Mouse (Mus musculus) CH12.LX (cell line): Measurements from ENCODE around the gene Hrnr. TPM values are rescaled to one million over a fixed set of nuclear protein-coding genes. Genes with fewer than 3 reads are reported as not detected.
A peak's percentile ranks its signal among the peaks of the same experiment; 100 is the strongest.

Source experiments
- DNase-seq: peaks from one replicate; pipeline ENCODE4 v3.0.0-alpha.2; 2013; ENCODE audit errors: extremely low read depth
- H3K27ac ChIP-seq: 2 replicates; pipeline ENCODE4 v1.5.1; 2012; ENCODE audit warnings: low read depth, mild to moderate bottlenecking, control low read depth, moderate library complexity; ENCODE audit not compliant: insufficient read depth
- H3K27me3 ChIP-seq: replicated peaks from 2 replicates; pipeline ENCODE3; 2012; ENCODE audit warnings: inconsistent platforms
- H3K36me3 ChIP-seq, 2 experiments: replicated peaks in 1 of 2; 2 replicates each; pipeline versions ENCODE3 to v1.6.1; 2012; ENCODE audit warnings: inconsistent platforms in 1 of 2, low read length in 1 of 2, mild to moderate bottlenecking in 1 of 2, mixed read lengths in 1 of 2, moderate library complexity in 1 of 2; ENCODE audit not compliant: control insufficient read depth in 1 of 2, insufficient read depth in 1 of 2
- H3K4me1 ChIP-seq, 2 experiments: 2 replicates each; pipeline ENCODE4 v1.6.1; 2012; ENCODE audit warnings: inconsistent platforms in 1 of 2, moderate library complexity in 1 of 2; ENCODE audit not compliant: insufficient read depth in 2 of 2, control insufficient read depth in 1 of 2
- H3K4me2 ChIP-seq: 2 replicates; pipeline ENCODE4 v1.6.1; 2012; ENCODE audit warnings: low read depth, mild to moderate bottlenecking, control low read depth; ENCODE audit not compliant: poor library complexity, insufficient read depth, severe bottlenecking
- H3K4me3 ChIP-seq, 3 experiments: fragments of 150-350 bp in 1 of 3; sonication (generic) in 1 of 3; replicated peaks in 1 of 3; 2 replicates each; pipeline versions ENCODE3 to v1.5.1; 2011 to 2012; ENCODE audit warnings: low read depth in 2 of 3, low read length in 2 of 3, mild to moderate bottlenecking in 2 of 3, moderate library complexity in 2 of 3, control low read depth in 1 of 3, improper control_type of control experiment in 1 of 3, inconsistent platforms in 1 of 3, mixed read lengths in 1 of 3; ENCODE audit not compliant: poor library complexity in 1 of 3
- H3K79me2 ChIP-seq: replicated peaks from 2 replicates; pipeline ENCODE4 v1.6.1; 2012; ENCODE audit warnings: mild to moderate bottlenecking, moderate library complexity; ENCODE audit not compliant: control insufficient read depth, poor library complexity, insufficient read depth, severe bottlenecking; ENCODE audit errors: extremely low read depth
- H3K9ac ChIP-seq: 2 replicates; pipeline ENCODE4 v1.6.1; 2012; ENCODE audit warnings: low read depth, mild to moderate bottlenecking, control low read depth, moderate library complexity; ENCODE audit not compliant: insufficient read depth
- H3K9me3 ChIP-seq: replicated peaks from 2 replicates; pipeline ENCODE3; 2012; ENCODE audit warnings: low read length, inconsistent platforms, mixed read lengths
- BHLHE40 ChIP-seq: IDR thresholded peaks from 2 replicates; pipeline ENCODE4 v1.6.1; 2011; ENCODE audit warnings: mild to moderate bottlenecking, low read depth, low read length, improper control_type of control experiment
- CHD1 ChIP-seq: IDR thresholded peaks from 2 replicates; pipeline ENCODE4 v1.6.1; 2012; ENCODE audit warnings: low read depth, low read length, improper control_type of control experiment, inconsistent platforms
- CHD2 ChIP-seq: IDR thresholded peaks from 2 replicates; pipeline ENCODE4 v1.6.1; 2011; ENCODE audit warnings: low read length, improper control_type of control experiment
- CTCF ChIP-seq, 2 experiments: IDR thresholded peaks in 1 of 2; conservative IDR thresholded peaks in 1 of 2; 2 replicates each; pipeline ENCODE4 v1.5.1; 2011 to 2012; ENCODE audit warnings: low read depth in 2 of 2, low read length in 2 of 2, improper control_type of control experiment in 1 of 2, inconsistent platforms in 1 of 2, mild to moderate bottlenecking in 1 of 2, moderate library complexity in 1 of 2
- E2F4 ChIP-seq: IDR thresholded peaks from 2 replicates; pipeline ENCODE4 v1.6.1; 2011; ENCODE audit warnings: low read depth, low read length, improper control_type of control experiment; ENCODE audit not compliant: insufficient replicate concordance
- ELF1 ChIP-seq: IDR thresholded peaks from 2 replicates; pipeline ENCODE4 v1.6.1; 2014; ENCODE audit warnings: low read depth, mild to moderate bottlenecking, inconsistent platforms, low read length, improper control_type of control experiment
- EP300 ChIP-seq: IDR thresholded peaks from 2 replicates; pipeline ENCODE4 v1.6.1; 2011; ENCODE audit warnings: low read length, improper control_type of control experiment
- ETS1 ChIP-seq: conservative IDR thresholded peaks from 2 replicates; pipeline ENCODE4 v1.6.1; 2012; ENCODE audit warnings: low read depth, mild to moderate bottlenecking, inconsistent platforms, low read length, improper control_type of control experiment, moderate library complexity
- GABPA ChIP-seq: IDR thresholded peaks from 2 replicates; pipeline ENCODE4 v1.6.1; 2012; ENCODE audit warnings: low read depth, low read length, improper control_type of control experiment, inconsistent platforms; ENCODE audit not compliant: insufficient replicate concordance
- HCFC1 ChIP-seq: IDR thresholded peaks from 2 replicates; pipeline ENCODE4 v1.6.1; 2012; ENCODE audit warnings: low read depth, mild to moderate bottlenecking, inconsistent platforms, low read length, improper control_type of control experiment
- IRF4 ChIP-seq: IDR thresholded peaks from 2 replicates; pipeline ENCODE4 v1.6.1; 2014; ENCODE audit warnings: low read depth, mild to moderate bottlenecking, inconsistent platforms, low read length, improper control_type of control experiment
- JUN ChIP-seq: IDR thresholded peaks from 2 replicates; pipeline ENCODE4 v1.6.1; 2011; ENCODE audit warnings: low read depth, mild to moderate bottlenecking, low read length, improper control_type of control experiment, moderate library complexity; ENCODE audit not compliant: insufficient read depth
- JUND ChIP-seq: conservative IDR thresholded peaks from 2 replicates; pipeline ENCODE4 v1.6.1; 2011; ENCODE audit warnings: low read depth, low read length, improper control_type of control experiment
- MAZ ChIP-seq: IDR thresholded peaks from 2 replicates; pipeline ENCODE4 v1.6.1; 2012; ENCODE audit warnings: low read depth, mild to moderate bottlenecking, inconsistent platforms, low read length, improper control_type of control experiment, moderate library complexity
- MEF2A ChIP-seq: IDR thresholded peaks from 2 replicates; pipeline ENCODE4 v1.6.1; 2014; ENCODE audit warnings: low read depth, mild to moderate bottlenecking, inconsistent platforms, low read length, improper control_type of control experiment, borderline replicate concordance
- MYC ChIP-seq: IDR thresholded peaks from 2 replicates; pipeline ENCODE4 v1.6.1; 2011; ENCODE audit warnings: low read depth, mild to moderate bottlenecking, improper control_type of control experiment, low read length
- NELFE ChIP-seq: IDR thresholded peaks from 2 replicates; pipeline ENCODE4 v1.6.1; 2011; ENCODE audit warnings: low read depth, low read length, improper control_type of control experiment
- NRF1 ChIP-seq: IDR thresholded peaks from 2 replicates; pipeline ENCODE4 v1.6.1; 2014; ENCODE audit warnings: low read depth, mild to moderate bottlenecking, inconsistent platforms, low read length, improper control_type of control experiment, moderate library complexity
- PAX5 ChIP-seq: IDR thresholded peaks from 2 replicates; pipeline ENCODE4 v1.6.1; 2012; ENCODE audit warnings: low read length, inconsistent platforms, mixed read lengths
- POLR2AphosphoS2 ChIP-seq: IDR thresholded peaks from 2 replicates; pipeline ENCODE4 v1.6.1; 2011; ENCODE audit warnings: low read depth, low read length, improper control_type of control experiment
- RAD21 ChIP-seq: IDR thresholded peaks from 2 replicates; pipeline ENCODE4 v1.6.1; 2011; ENCODE audit warnings: low read depth, mild to moderate bottlenecking, low read length, improper control_type of control experiment, moderate library complexity
- SIN3A ChIP-seq: IDR thresholded peaks from 2 replicates; pipeline ENCODE4 v1.6.1; 2012; ENCODE audit warnings: low read length, improper control_type of control experiment, inconsistent platforms
- SMC3 ChIP-seq: IDR thresholded peaks from 2 replicates; pipeline ENCODE4 v1.6.1; 2011; ENCODE audit warnings: low read depth, low read length, improper control_type of control experiment
- TCF12 ChIP-seq: IDR thresholded peaks from 2 replicates; pipeline ENCODE4 v1.6.1; 2014; ENCODE audit warnings: low read depth, mild to moderate bottlenecking, inconsistent platforms, low read length, improper control_type of control experiment
- UBTF ChIP-seq: IDR thresholded peaks from 2 replicates; pipeline ENCODE4 v1.6.1; 2012; ENCODE audit warnings: low read depth, mild to moderate bottlenecking, inconsistent platforms, low read length, improper control_type of control experiment, moderate library complexity
- USF1 ChIP-seq: IDR thresholded peaks from 2 replicates; pipeline ENCODE4 v1.6.1; 2014; ENCODE audit warnings: low read depth, mild to moderate bottlenecking, inconsistent platforms, low read length, improper control_type of control experiment
- ZC3H11A ChIP-seq: IDR thresholded peaks from 2 replicates; pipeline ENCODE4 v1.6.1; 2012; ENCODE audit warnings: low read depth, mild to moderate bottlenecking, inconsistent platforms, low read length, improper control_type of control experiment
- ZKSCAN1 ChIP-seq: IDR thresholded peaks from 2 replicates; pipeline ENCODE4 v1.6.1; 2012; ENCODE audit warnings: low read depth, inconsistent platforms, low read length, improper control_type of control experiment, borderline replicate concordance
- ZNF384 ChIP-seq: IDR thresholded peaks from 2 replicates; pipeline ENCODE4 v1.6.1; 2012; ENCODE audit warnings: low read depth, low read length, improper control_type of control experiment, inconsistent platforms
- dilution Hi-C: fragments of 300-500 bp; cut with MboI; formaldehyde crosslinking; loops from 2 replicates; pipeline ENCODE4 v1.14.3; 2020; ENCODE audit warnings: low sequenced_read_pairs; ENCODE audit not compliant: extremely low pct_unique_long_range_greater_than_20kb, extremely low pct_ligation_motif_present
- in situ Hi-C: fragments of 300-500 bp; cut with MboI; formaldehyde crosslinking; loops from 3 replicates; pipeline ENCODE4 v1.14.3; 2019; ENCODE audit warnings: low sequenced_read_pairs, low pct_ligation_motif_present, low pct_unique_long_range_greater_than_20kb, mixed read lengths
- polyA plus RNA-seq: library from polyadenylated mRNA; unstranded; fragments of >175 nt; gene quantifications from 2 replicates; pipeline ENCODE4 v1.2.1, GENCODE M21; 2012; ENCODE audit warnings: low read depth; ENCODE audit not compliant: insufficient read length
- total RNA-seq, 2 experiments: library from RNA; depleted of rRNA; stranded (reverse); fragments of 300-350 nt in 1 of 2; fragments of >200 nt in 1 of 2; gene quantifications; 2 replicates each; pipeline ENCODE4 v1.2.3; 2012 to 2014

The Hrnr gene
- total and polyA plus RNA-seq, 3 experiments, result not detected

DNA sequence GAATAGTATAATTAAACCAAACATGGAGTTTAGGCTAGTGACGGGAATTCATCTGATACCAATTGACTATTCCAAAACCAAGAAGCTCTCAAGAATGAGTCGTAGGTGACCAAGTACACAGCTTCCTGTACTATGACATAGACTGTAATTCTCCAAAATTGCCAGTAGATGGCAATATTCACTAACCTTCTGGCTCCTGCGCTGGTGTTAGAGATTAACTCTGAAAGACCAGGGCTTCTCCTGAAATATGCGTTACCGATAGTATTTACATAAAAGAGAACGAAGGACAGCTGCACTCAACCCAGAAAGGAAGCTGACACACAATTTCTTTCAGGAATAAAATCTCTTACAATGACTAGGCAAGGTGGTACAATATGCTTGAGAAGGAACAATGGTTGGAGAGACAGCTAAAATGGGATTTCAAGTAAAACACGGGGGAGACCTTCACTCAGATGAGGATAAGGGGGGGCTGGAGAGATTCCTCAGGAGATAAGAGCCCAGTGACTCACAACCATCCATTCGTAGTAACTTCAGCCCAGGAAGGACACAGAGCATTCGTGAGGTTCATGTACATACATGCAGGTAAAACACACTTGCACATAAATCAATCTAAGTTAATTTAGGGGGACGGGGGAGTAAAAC lies 42.5 kb downstream of the Hrnr start:
- H3K4me1 ChIP-seq, result peaks cover 2 to 9% of the 10 kb centered on the region in 2 experiments; a peak in 3 of 4 replicates
- peak; percentile 79 for DNase-seq
- in situ Hi-C loops, result loop anchor here (10.0 kb wide), 2 partner anchors 133 to 243 kb away; no protein-coding TSS in a partner anchor
- TF ChIP-seq ZNF384, result no peak
- peak; percentile 22; the same call in 1 of the 2 replicates for TF ChIP-seq EP300
- TF ChIP-seq RAD21, result peak; percentile 100
- peak; percentile 31; the same call in 1 of the 2 replicates for TF ChIP-seq MYC
- TF ChIP-seq ZC3H11A, result peak; percentile 77
- TF ChIP-seq GABPA, result no peak
- TF ChIP-seq TCF12, result 0 out of 2 replicates have a peak, but pooled peaks have one; percentile 21
- peak; percentile 36; the same call in 1 of the 2 replicates for TF ChIP-seq JUND
- TF ChIP-seq BHLHE40, result no peak
- TF ChIP-seq USF1, result no peak
- 0 out of 2 replicates have a peak, but pooled peaks have one; percentile 19 for TF ChIP-seq IRF4
- peak; percentile 95 for TF ChIP-seq SMC3
- TF ChIP-seq SIN3A, result 0 out of 2 replicates have a peak, but pooled peaks have one; percentile 20
- no peak for TF ChIP-seq E2F4
- TF ChIP-seq CTCF (conservative IDR thresholded peaks at IDR 0.05 in 1 of 2, IDR thresholded peaks at IDR 0.05 in 1 of 2; ENCODE audit: low read depth in 2 of 2, low read length in 2 of 2), result peak; percentile 68 to 97
- TF ChIP-seq MEF2A, result peak; percentile 29; the same call in 1 of the 2 replicates
- no peak for TF ChIP-seq ZKSCAN1
- TF ChIP-seq NRF1, result no peak
- TF ChIP-seq, all 38 proteins: peak for 11
- Histone ChIP-seq H3K4me2 (peak overlapping the region; percentile 59), H3K79me2 (no peaks in the 10 kb centered on the region), H3K9ac (0 out of 2 replicates have a peak overlapping the region, but pooled peaks have one; percentile 24), H3K27me3 (no peaks in the 10 kb centered on the region), H3K36me3 (no peaks in the 10 kb centered on the region), H3K4me3 (no peak overlapping the region), H3K9me3 (no peaks in the 10 kb centered on the region), H3K27ac (no peak overlapping the region)
- dilution Hi-C loops, result no loop called here

GRCm38 (mm10) chr3:93366966-93367575 lies 47.5 kb downstream of the Hrnr start:
- Histone ChIP-seq H3K9ac (no peak overlapping the region), H3K27ac (no peak overlapping the region), H3K27me3 (no peaks in the 10 kb centered on the region), H3K4me3 (no peak overlapping the region), H3K4me2 (no peak overlapping the region), H3K4me1 (peaks cover 0 to 10% of the 10 kb centered on the region in 2 experiments; a peak in 2 of 4 replicates), H3K79me2 (no peaks in the 10 kb centered on the region), H3K9me3 (no peaks in the 10 kb centered on the region), H3K36me3 (no peaks in the 10 kb centered on the region)
- dilution Hi-C loops, result no loop called here
- in situ Hi-C loops, result loop anchor here (10.0 kb wide), 2 partner anchors 128 to 238 kb away; no protein-coding TSS in a partner anchor
- no peak for DNase-seq
- no peak for TF ChIP-seq ELF1
- TF ChIP-seq ZNF384, result no peak
- TF ChIP-seq NELFE, result no peak
- no peak for TF ChIP-seq JUN
- no peak for TF ChIP-seq UBTF
- TF ChIP-seq ZKSCAN1, result no peak
- TF ChIP-seq E2F4, result no peak
- no peak for TF ChIP-seq GABPA
- TF ChIP-seq USF1, result no peak
- TF ChIP-seq HCFC1, result no peak
- no peak for TF ChIP-seq ETS1
- no peak for TF ChIP-seq CHD1
- no peak for TF ChIP-seq IRF4
- no peak for TF ChIP-seq PAX5
- TF ChIP-seq MAZ, result no peak
- no peak for TF ChIP-seq CHD2
- TF ChIP-seq POLR2AphosphoS2, result no peak
- no peak for TF ChIP-seq SMC3
- no peak for TF ChIP-seq SIN3A
